Mouse (Mus musculus) CH12.LX (cell line): ENCODE results near the gene Olfr1290.

Experiments used
- CHD1 ChIP-seq: IDR thresholded peaks from 2 replicates; pipeline ENCODE4 v1.6.1; 2012; ENCODE audit warnings: low read depth, low read length, improper control_type of control experiment, inconsistent platforms
- CTCF ChIP-seq, 2 experiments: IDR thresholded peaks in 1 of 2; conservative IDR thresholded peaks in 1 of 2; 2 replicates each; pipeline ENCODE4 v1.5.1; 2011 to 2012; ENCODE audit warnings: low read depth in 2 of 2, low read length in 2 of 2, improper control_type of control experiment in 1 of 2, inconsistent platforms in 1 of 2, mild to moderate bottlenecking in 1 of 2, moderate library complexity in 1 of 2
- EP300 ChIP-seq: IDR thresholded peaks from 2 replicates; pipeline ENCODE4 v1.6.1; 2011; ENCODE audit warnings: low read length, improper control_type of control experiment
- GABPA ChIP-seq: IDR thresholded peaks from 2 replicates; pipeline ENCODE4 v1.6.1; 2012; ENCODE audit warnings: low read depth, low read length, improper control_type of control experiment, inconsistent platforms; ENCODE audit not compliant: insufficient replicate concordance
- HCFC1 ChIP-seq: IDR thresholded peaks from 2 replicates; pipeline ENCODE4 v1.6.1; 2012; ENCODE audit warnings: low read depth, mild to moderate bottlenecking, inconsistent platforms, low read length, improper control_type of control experiment
- JUND ChIP-seq: conservative IDR thresholded peaks from 2 replicates; pipeline ENCODE4 v1.6.1; 2011; ENCODE audit warnings: low read depth, low read length, improper control_type of control experiment
- MXI1 ChIP-seq: IDR thresholded peaks from 2 replicates; pipeline ENCODE4 v1.6.1; 2011; ENCODE audit warnings: mild to moderate bottlenecking, low read depth, low read length, improper control_type of control experiment
- POLR2A ChIP-seq: IDR thresholded peaks from 2 replicates; pipeline ENCODE4 v1.6.1; 2011; ENCODE audit warnings: low read depth, mild to moderate bottlenecking, improper control_type of control experiment, low read length
- RCOR1 ChIP-seq: conservative IDR thresholded peaks from 2 replicates; pipeline ENCODE4 v1.6.1; 2012; ENCODE audit warnings: low read depth, mild to moderate bottlenecking, inconsistent platforms, low read length, improper control_type of control experiment
- SIN3A ChIP-seq: IDR thresholded peaks from 2 replicates; pipeline ENCODE4 v1.6.1; 2012; ENCODE audit warnings: low read length, improper control_type of control experiment, inconsistent platforms
- SMC3 ChIP-seq: IDR thresholded peaks from 2 replicates; pipeline ENCODE4 v1.6.1; 2011; ENCODE audit warnings: low read depth, low read length, improper control_type of control experiment

DNA sequence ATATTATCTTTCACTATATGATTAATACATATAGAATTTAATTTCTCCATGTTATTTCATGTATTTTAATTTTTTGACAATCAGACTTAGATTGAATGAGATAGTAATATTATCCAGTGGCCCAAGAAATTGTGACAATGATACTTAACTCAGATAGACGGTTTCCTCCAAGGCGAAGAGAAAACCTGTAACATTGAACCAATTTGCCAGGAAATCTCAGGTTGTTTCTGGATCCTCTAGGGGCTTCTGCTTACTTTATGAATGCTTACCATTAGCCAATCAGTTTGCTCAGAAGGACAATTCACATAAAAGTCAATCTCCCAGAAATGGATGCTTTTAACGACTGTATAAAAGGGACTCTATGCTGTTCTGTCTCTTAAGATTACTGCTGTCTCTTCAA is 3.3 kb upstream of the Olfr1290 start, which contains the start of gene Olfr1291-ps1:
- TF ChIP-seq RCOR1 = no peak
- TF ChIP-seq CTCF (conservative IDR thresholded peaks at IDR 0.05 in 1 of 2, IDR thresholded peaks at IDR 0.05 in 1 of 2; ENCODE audit: low read depth in 2 of 2, low read length in 2 of 2) = no peak
- TF ChIP-seq POLR2A = no peak
- TF ChIP-seq SIN3A = no peak
- TF ChIP-seq EP300 = no peak
- TF ChIP-seq GABPA = no peak
- TF ChIP-seq SMC3 = no peak
- TF ChIP-seq CHD1 = no peak
- no peak for TF ChIP-seq JUND
- TF ChIP-seq MXI1 = no peak
- TF ChIP-seq HCFC1 = no peak
